Mouse (Mus musculus): ENCODE data around the gene Igsf9. TPM values are rescaled to one million over a fixed set of nuclear protein-coding genes. Genes with fewer than 3 reads are reported as not detected.

Igsf9 gene
- 1.8 TPM for polyA plus RNA-seq (2014; fragmentation: Illumina TruSeq; extraction: RNeasy Lipid Tissue Mini Kit (QIAGEN cat#74804); ENCODE audit: low read depth, low replicate concordance)

DNA sequence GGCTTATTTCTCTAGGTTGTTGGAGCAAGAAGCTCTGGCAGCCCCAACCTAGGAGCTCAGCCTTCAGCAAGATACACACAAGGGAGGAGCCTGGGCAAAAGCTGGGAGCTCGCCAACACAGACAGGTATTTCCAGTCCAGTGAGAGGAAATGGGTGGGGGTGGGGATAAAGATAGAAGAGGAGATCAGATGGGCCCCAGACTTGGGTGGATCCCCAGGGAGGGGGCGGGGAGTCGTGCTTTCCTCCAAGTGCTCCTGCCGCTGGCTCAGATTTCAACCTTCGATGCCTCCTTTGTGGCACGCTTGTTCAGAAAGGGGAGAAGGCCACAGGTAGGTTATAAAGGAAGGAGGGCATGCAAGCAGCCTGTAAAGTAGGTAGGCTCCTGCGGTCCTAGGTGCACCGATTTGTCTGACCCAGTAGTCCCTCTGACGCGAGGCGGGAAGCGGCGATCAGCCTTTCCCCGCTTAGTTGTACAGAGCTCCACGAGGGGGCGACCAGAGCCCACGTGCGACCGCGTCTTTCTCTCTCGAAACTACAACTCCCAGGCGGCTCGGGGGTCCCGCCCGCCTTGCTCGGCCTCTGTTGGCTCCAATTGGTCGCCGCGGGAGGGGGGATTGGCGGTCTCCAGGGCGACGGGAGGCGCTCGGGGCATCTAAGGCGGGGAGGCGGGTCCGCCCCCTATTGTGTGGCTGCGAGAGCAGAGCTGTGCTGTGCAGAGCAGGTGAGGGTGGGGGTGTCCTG lies at the start of gene Igsf9:
TSS of gene Igsf9 (plus strand) at position 249 of the 741 bp plus-strand sequence.

DNA sequence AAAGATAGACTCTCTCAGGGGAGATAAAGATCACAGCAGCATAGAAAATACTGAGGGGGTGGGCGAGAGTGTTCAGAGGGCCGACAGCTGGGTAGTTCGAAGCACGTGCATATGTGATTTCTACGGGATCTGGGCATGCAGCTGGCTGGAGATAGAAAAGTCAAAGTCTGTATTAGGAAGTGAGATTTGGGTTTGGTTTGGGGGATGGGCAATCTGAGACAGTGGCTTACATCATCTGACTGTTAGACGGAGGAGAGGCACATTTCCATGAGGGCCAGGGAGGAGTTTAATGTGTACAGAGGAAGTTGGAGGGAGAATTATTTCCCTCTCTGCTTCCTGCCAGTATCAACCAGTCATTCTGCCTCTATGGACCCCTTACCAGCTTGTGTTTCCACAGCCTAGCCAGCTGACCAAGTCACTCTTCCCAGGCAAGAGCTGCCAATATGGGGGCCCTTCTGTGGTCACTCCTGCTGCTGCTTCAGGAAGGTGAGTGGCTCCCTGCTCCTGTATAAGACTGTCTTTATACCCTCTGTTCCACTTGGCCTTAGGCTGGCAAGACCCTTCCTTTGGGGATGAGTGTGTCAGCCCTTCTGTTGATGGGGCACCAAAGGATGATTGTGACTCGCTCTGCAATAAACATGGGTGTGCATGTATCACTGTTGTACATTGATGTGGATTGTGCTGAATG lies 6.4 kb upstream of the Igsf9 start, which contains the start of gene Slamf9:
TSS of gene Slamf9 (plus strand) at position 305 of the 688 bp plus-strand sequence.

DNA sequence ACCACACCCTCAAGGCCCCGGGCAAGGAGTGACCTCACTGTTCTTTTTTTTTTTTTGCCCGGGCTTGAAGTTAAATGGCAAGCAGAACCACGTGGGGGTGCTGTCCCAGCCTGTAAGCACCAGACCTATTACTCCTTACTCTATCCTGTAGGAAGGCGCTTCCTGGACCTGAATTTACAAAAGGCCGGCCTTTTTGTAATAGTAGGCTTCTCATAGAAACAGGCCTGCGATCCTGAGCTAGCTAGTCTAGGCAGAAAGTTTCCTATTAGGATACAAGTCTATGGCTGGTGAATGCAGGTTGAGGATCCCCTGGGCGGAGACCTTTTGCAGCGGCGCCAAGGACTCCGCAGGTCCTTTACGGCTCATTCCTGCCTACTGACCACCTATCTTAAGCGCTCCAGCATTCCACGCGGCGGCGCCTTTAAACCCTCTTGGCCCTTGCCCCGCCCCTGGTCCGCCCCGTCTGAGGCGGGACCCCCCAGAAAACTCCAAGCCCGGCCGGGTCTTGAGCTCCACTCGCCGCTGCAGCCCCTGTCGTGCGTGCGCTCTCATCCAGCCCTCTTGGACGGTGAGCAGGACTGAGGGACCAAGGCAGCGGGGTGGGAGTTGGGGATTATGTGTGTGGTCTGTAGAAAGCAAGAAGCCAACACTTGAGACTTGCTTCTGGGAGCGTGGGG lies 18.3 kb downstream of the Igsf9 start, which contains the start of gene Tagln2:
TSS of gene Tagln2 (plus strand) at position 283 of the 677 bp plus-strand sequence.

DNA sequence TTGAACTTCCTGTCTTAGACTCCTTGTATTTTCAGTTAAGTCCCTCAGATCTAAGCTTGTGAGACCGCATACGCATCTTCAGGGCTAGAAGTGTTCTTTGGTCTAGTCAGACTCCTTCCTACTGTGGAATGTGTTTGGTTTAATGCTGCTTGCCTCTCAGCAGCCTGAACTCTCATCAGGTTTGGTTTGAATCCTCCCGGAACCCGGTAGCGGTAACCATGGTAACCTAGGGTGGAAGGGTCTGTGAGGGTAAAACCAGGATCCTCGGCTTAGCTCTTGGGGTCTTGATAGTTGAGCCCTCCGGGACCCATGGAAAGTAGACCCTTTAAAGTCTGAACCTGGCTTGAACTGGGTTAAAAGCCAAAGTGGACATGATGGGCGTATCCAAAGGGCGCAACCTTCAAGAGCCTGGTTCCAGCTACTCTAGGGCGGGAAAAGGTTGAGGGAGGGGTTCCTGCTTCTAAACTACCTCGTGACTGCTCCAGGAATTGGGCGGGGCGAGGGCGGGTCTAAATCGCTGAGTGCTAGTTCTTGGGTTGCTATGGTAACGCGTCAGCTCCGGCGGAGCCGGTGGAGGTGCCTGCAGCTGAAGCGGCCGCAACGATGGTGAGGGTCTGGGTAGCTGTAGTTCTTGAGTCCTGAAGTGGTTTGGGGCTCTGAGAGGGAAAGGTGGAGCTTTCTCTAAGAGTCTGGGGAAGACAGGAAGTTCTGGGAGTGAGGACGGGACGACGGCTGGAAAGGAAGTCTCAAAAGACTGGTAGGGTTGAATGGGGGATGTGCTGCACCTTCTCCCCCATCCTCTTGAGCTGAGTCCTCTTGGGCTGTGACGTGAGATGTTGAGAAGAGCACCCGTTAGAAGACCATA lies 39.2 kb downstream of the Igsf9 start, which contains the start of gene Cfap45:
TSS of gene Cfap45 (plus strand) at position 226 of the 865 bp plus-strand sequence.

Other genes starting within 250 kb of the Igsf9 start
- gene Atp1a4, start 223.4 kb upstream of the Igsf9 start, polyA plus RNA-seq (2014; fragmentation: Illumina TruSeq; extraction: RNeasy Lipid Tissue Mini Kit (QIAGEN cat#74804); ENCODE audit: low read depth, low replicate concordance), result not detected
- gene Igsf8, start 220.1 kb upstream of the Igsf9 start, polyA plus RNA-seq (2014; fragmentation: Illumina TruSeq; extraction: RNeasy Lipid Tissue Mini Kit (QIAGEN cat#74804); ENCODE audit: low read depth, low replicate concordance), result 11.6 TPM
- gene Atp1a2, start 183.7 kb upstream of the Igsf9 start, polyA plus RNA-seq (2014; fragmentation: Illumina TruSeq; extraction: RNeasy Lipid Tissue Mini Kit (QIAGEN cat#74804); ENCODE audit: low read depth, low replicate concordance), result 473 TPM
- not detected for gene Kcnj9, start 152.5 kb upstream of the Igsf9 start, polyA plus RNA-seq (2014; fragmentation: Illumina TruSeq; extraction: RNeasy Lipid Tissue Mini Kit (QIAGEN cat#74804); ENCODE audit: low read depth, low replicate concordance)
- 0.16 TPM for gene Kcnj10, start 140.6 kb upstream of the Igsf9 start, polyA plus RNA-seq (2014; fragmentation: Illumina TruSeq; extraction: RNeasy Lipid Tissue Mini Kit (QIAGEN cat#74804); ENCODE audit: low read depth, low replicate concordance)
- 4.1 TPM for gene Pigm, start 105.2 kb upstream of the Igsf9 start, polyA plus RNA-seq (2014; fragmentation: Illumina TruSeq; extraction: RNeasy Lipid Tissue Mini Kit (QIAGEN cat#74804); ENCODE audit: low read depth, low replicate concordance)
- gene Slamf9, start 6.4 kb upstream of the Igsf9 start, polyA plus RNA-seq (2014; fragmentation: Illumina TruSeq; extraction: RNeasy Lipid Tissue Mini Kit (QIAGEN cat#74804); ENCODE audit: low read depth, low replicate concordance), result 5.1 TPM
- 101 TPM for gene Tagln2, start 18.3 kb downstream of the Igsf9 start, polyA plus RNA-seq (2014; fragmentation: Illumina TruSeq; extraction: RNeasy Lipid Tissue Mini Kit (QIAGEN cat#74804); ENCODE audit: low read depth, low replicate concordance)
- gene Cfap45, start 39.0 kb downstream of the Igsf9 start, polyA plus RNA-seq (2014; fragmentation: Illumina TruSeq; extraction: RNeasy Lipid Tissue Mini Kit (QIAGEN cat#74804); ENCODE audit: low read depth, low replicate concordance), result 0.47 TPM
- gene Vsig8, start 74.2 kb downstream of the Igsf9 start, polyA plus RNA-seq (2014; fragmentation: Illumina TruSeq; extraction: RNeasy Lipid Tissue Mini Kit (QIAGEN cat#74804); ENCODE audit: low read depth, low replicate concordance), result not detected
- gene Slamf8, start 108.8 kb downstream of the Igsf9 start, polyA plus RNA-seq (2014; fragmentation: Illumina TruSeq; extraction: RNeasy Lipid Tissue Mini Kit (QIAGEN cat#74804); ENCODE audit: low read depth, low replicate concordance), result 0.73 TPM
- not detected for gene Fcrl6, start 120.8 kb downstream of the Igsf9 start, polyA plus RNA-seq (2014; fragmentation: Illumina TruSeq; extraction: RNeasy Lipid Tissue Mini Kit (QIAGEN cat#74804); ENCODE audit: low read depth, low replicate concordance)
- gene Dusp23, start 151.2 kb downstream of the Igsf9 start, polyA plus RNA-seq (2014; fragmentation: Illumina TruSeq; extraction: RNeasy Lipid Tissue Mini Kit (QIAGEN cat#74804); ENCODE audit: low read depth, low replicate concordance), result 18.7 TPM
- 0.52 TPM for gene Crp, start 216.3 kb downstream of the Igsf9 start, polyA plus RNA-seq (2014; fragmentation: Illumina TruSeq; extraction: RNeasy Lipid Tissue Mini Kit (QIAGEN cat#74804); ENCODE audit: low read depth, low replicate concordance)

All from heart, adult 10 weeks (tissue).